Mouse (Mus musculus) midbrain, embryonic 10.5 days (tissue): ENCODE data around the gene Glt1d1. TPM values are rescaled to one million over a fixed set of nuclear protein-coding genes. Genes with fewer than 3 reads are reported as not detected.

ENCODE experiments used
- polyA plus RNA-seq: library from polyadenylated mRNA; unstranded; fragments of >200 nt; fragmentation: Nextera tagmentation; extraction: Ambion mirVana; gene quantifications from 2 replicates; pipeline ENCODE4 v1.2.1, GENCODE M21; 2016

Gene Glt1d1
- polyA plus RNA-seq, 1 experiment from 2014 or later = 1.3 TPM

Other genes starting within 250 kb of the Glt1d1 start
- 23.8 and 26.1 TPM in 2 replicates for gene Slc15a4, start 635 bp downstream of the Glt1d1 start, polyA plus RNA-seq